Mouse (Mus musculus) liver, embryonic 14.5 days (tissue): Measurements from ENCODE around the gene Tmem236.

Experiments used
- CTCF ChIP-seq: IDR thresholded peaks from 2 replicates; pipeline ENCODE4 v1.5.1; 2016; ENCODE audit warnings: antibody characterized with exemption, low read depth, control low read depth
- EP300 ChIP-seq: IDR thresholded peaks from 2 replicates; pipeline ENCODE4 v1.6.1; 2016; ENCODE audit warnings: antibody characterized with exemption, low read depth

- no peak for TF ChIP-seq CTCF
- no peak for TF ChIP-seq EP300
Observed at GRCm38 (mm10) chr2:14159047-14159446, 15.3 kb upstream of the Tmem236 start.
